Mouse (Mus musculus) stomach, postnatal 0 days (tissue): ENCODE data around the gene Etfbkmt. TPM values are rescaled to one million over a fixed set of nuclear protein-coding genes. Genes with fewer than 3 reads are reported as not detected.

ENCODE experiments used
- ATAC-seq: fragments of 200-750 bp; cut with Nextera tagmentation; 2 replicates; pipeline ENCODE4 v1.8.0; 2017; ENCODE audit not compliant: low FRiP score, low TSS enrichment
- DNase-seq: peaks from one replicate; pipeline ENCODE4 v3.0.0-alpha.2; 2016; ENCODE audit warnings: low spot score
- H3K27ac ChIP-seq: fragments of 300-500 bp; sonication (generic); replicated peaks from 2 replicates; pipeline ENCODE4 v1.5.1; 2014; ENCODE audit warnings: mild to moderate bottlenecking, control low read depth
- H3K27me3 ChIP-seq: fragments of 300-500 bp; sonication (generic); 2 replicates; pipeline ENCODE4 v1.6.1; 2014; ENCODE audit warnings: low read length; ENCODE audit not compliant: control insufficient read depth, insufficient read depth
- H3K36me3 ChIP-seq: fragments of 300-500 bp; sonication (generic); 2 replicates; pipeline ENCODE4 v1.6.1; 2014; ENCODE audit warnings: low read length, mixed read lengths; ENCODE audit not compliant: control insufficient read depth, insufficient read depth
- H3K4me1 ChIP-seq: fragments of 300-500 bp; sonication (generic); replicated peaks from 2 replicates; pipeline ENCODE4 v1.6.1; 2014; ENCODE audit warnings: antibody characterized with exemption; ENCODE audit not compliant: control insufficient read depth, insufficient read depth
- H3K4me2 ChIP-seq: fragments of 300-500 bp; sonication (generic); replicated peaks from 2 replicates; pipeline ENCODE4 v1.6.1; 2014; ENCODE audit warnings: low read depth, mild to moderate bottlenecking, control low read depth, moderate library complexity
- H3K4me3 ChIP-seq: fragments of 300-500 bp; sonication (generic); 2 replicates; pipeline ENCODE4 v1.5.1; 2014; ENCODE audit warnings: low read depth, low read length, control low read depth
- H3K9ac ChIP-seq: fragments of 300-500 bp; sonication (generic); 2 replicates; pipeline ENCODE4 v1.6.1; 2014; ENCODE audit warnings: mild to moderate bottlenecking, low read length, control low read depth, mixed read lengths
- H3K9me3 ChIP-seq: fragments of 300-500 bp; sonication (generic); 2 replicates; pipeline ENCODE4 v1.6.1; 2016; ENCODE audit warnings: low read length; ENCODE audit not compliant: control insufficient read depth
- CTCF ChIP-seq: IDR thresholded peaks from 2 replicates; pipeline ENCODE4 v1.5.1; 2016; ENCODE audit warnings: antibody characterized with exemption, low read depth, mild to moderate bottlenecking, moderate library complexity
- EP300 ChIP-seq: optimal IDR thresholded peaks from 2 replicates; pipeline ENCODE3; 2016; ENCODE audit warnings: antibody characterized with exemption
- WGBS: fragments of 180-500 bp; shearing (Covaris S2); extraction: QIAGEN DNeasy Blood & Tissue Kit; methylation state at CpG from one replicate; pipeline ENCODE4 v1.1.7; 2014; 5-methylcytosine and 5-hydroxymethylcytosine counted together
- polyA plus RNA-seq: library from polyadenylated mRNA; unstranded; fragments of >200 nt; fragmentation: Nextera tagmentation; extraction: Ambion mirVana; gene quantifications from 2 replicates; pipeline ENCODE4 v1.2.1, GENCODE M21; 2015

Gene Etfbkmt
- polyA plus RNA-seq, 1 experiment from 2014 or later, result 12.6 TPM

GRCm38 (mm10) chr6:149131111-149131510 lies 8.5 kb upstream of the Etfbkmt start:
- DNase-seq (no peak), ATAC-seq (no peak)
- Histone ChIP-seq H3K4me1 (no peaks in the 10 kb centered on the region), H3K36me3 (no peaks in the 10 kb centered on the region), H3K4me2 (no peak overlapping the region), H3K27me3 (no peaks in the 10 kb centered on the region), H3K9me3 (no peaks in the 10 kb centered on the region), H3K27ac (no peak overlapping the region), H3K4me3 (no peak overlapping the region), H3K9ac (no peak overlapping the region)
- TF ChIP-seq EP300 (no peak), CTCF (no peak)
- WGBS, result 30% methylated on average over 3 of the region's 3 CpGs

GRCm38 (mm10) chr6:149132311-149133077 lies 7.2 kb upstream of the Etfbkmt start:
- H3K36me3 ChIP-seq, result no peaks in the 10 kb centered on the region
- H3K27me3 ChIP-seq, result no peaks in the 10 kb centered on the region
- no peak overlapping the region for H3K27ac ChIP-seq
- 34% methylated on average over 5 of the region's 5 CpGs for WGBS
- H3K9me3 ChIP-seq, result no peaks in the 10 kb centered on the region
- peak; percentile 72; the same call in 1 of the 2 replicates for ATAC-seq
- no peaks in the 10 kb centered on the region for H3K4me1 ChIP-seq
- H3K9ac ChIP-seq, result no peak overlapping the region
- TF ChIP-seq EP300 (no peak), CTCF (peak; percentile 93)
- H3K4me3 ChIP-seq, result no peak overlapping the region
- no peak overlapping the region for H3K4me2 ChIP-seq
- peak; percentile 68 for DNase-seq

GRCm38 (mm10) chr6:149134391-149135150 lies 5.1 kb upstream of the Etfbkmt start:
- H3K4me2 ChIP-seq, result no peak overlapping the region
- H3K9me3 ChIP-seq, result no peaks in the 10 kb centered on the region
- H3K27ac ChIP-seq, result 0 out of 2 replicates have a peak overlapping the region, but pooled peaks have one; percentile 25
- no peak for DNase-seq
- H3K4me1 ChIP-seq, result no peaks in the 10 kb centered on the region
- WGBS, result 30% methylated on average over 5 of the region's 5 CpGs
- H3K36me3 ChIP-seq, result no peaks in the 10 kb centered on the region
- H3K27me3 ChIP-seq, result no peaks in the 10 kb centered on the region
- ATAC-seq, result no peak
- TF ChIP-seq EP300 (no peak), CTCF (no peak)
- H3K4me3 ChIP-seq, result no peak overlapping the region
- no peak overlapping the region for H3K9ac ChIP-seq

DNA sequence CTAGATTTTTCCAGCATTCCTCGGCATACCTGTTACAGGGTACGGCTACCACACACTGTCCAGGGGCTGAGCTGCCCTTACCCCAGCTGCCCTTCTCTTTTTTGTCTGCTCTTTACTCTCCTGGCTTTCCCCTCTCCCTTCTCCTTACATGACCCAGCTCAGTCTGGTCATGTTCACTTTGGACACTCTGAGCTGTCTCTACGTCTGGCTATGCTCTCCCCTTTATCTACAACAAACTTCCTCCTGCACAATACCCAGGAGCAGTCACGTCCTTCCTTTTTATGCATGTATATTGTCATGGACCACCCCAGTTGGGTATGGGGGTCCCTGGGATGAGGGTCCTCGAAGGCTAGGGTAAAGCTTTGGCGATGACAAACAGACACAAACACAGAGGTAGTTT lies 4.0 kb upstream of the Etfbkmt start:
- Histone ChIP-seq H3K4me2 (no peak overlapping the region), H3K4me3 (no peak overlapping the region), H3K36me3 (no peaks in the 10 kb centered on the region), H3K27me3 (no peaks in the 10 kb centered on the region), H3K4me1 (no peaks in the 10 kb centered on the region), H3K27ac (no peak overlapping the region), H3K9ac (no peak overlapping the region), H3K9me3 (no peaks in the 10 kb centered on the region)
- TF ChIP-seq EP300 (no peak), CTCF (no peak)
- no peak for DNase-seq
- ATAC-seq, result no peak
- WGBS, result 64% methylated on average over 6 of the region's 6 CpGs

DNA sequence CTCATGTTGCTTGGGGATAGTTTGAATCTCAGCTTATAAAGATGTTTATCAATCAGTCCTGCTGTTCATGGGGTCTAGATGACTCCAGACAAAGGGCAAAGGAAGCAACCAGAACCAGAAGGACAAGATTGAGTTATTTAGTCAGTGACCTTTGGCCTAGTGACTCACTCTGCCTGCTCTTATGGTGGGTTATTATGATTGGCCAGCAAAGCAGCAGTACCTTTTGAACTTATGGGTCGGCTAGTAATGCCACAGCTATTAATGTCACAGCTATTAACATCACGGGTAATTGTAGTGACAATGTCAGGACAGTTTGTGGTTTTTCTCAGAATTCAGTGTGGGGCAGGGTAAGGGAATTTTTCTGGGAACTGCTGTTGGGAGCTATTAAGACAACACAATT lies 1.7 kb upstream of the Etfbkmt start:
- H3K36me3 ChIP-seq, result no peaks in the 10 kb centered on the region
- WGBS, result 45% methylated on average over 2 of the region's 2 CpGs
- no peak for ATAC-seq
- no peak overlapping the region for H3K4me3 ChIP-seq
- H3K27ac ChIP-seq, result no peak overlapping the region
- H3K27me3 ChIP-seq, result no peaks in the 10 kb centered on the region
- no peaks in the 10 kb centered on the region for H3K4me1 ChIP-seq
- no peaks in the 10 kb centered on the region for H3K9me3 ChIP-seq
- H3K4me2 ChIP-seq, result no peak overlapping the region
- no peak for DNase-seq
- TF ChIP-seq CTCF, result no peak
- no peak overlapping the region for H3K9ac ChIP-seq

DNA sequence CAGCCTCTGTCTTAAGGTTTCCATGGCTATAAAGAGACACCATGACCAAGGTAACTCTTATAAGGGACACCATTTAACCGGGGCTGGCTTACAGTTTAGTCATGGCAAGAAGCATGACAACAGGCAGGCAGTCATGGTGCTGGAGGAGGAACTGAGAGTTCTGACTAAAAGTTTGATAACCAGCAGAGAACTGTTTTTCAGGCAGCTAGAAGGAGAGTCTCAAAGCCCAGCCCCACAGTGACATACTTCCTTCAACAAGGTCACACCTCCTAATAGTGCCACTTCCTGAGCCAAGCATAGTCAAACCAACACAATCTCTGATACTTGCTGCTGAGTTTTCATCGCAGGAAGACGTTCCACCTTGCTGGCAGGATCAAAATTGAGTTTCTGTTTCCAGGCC lies 638 bp upstream of the Etfbkmt start:
- Histone ChIP-seq H3K9me3 (no peaks in the 10 kb centered on the region), H3K27ac (no peak overlapping the region), H3K9ac (no peak overlapping the region), H3K4me2 (no peak overlapping the region), H3K4me1 (no peaks in the 10 kb centered on the region), H3K36me3 (no peaks in the 10 kb centered on the region), H3K27me3 (no peaks in the 10 kb centered on the region), H3K4me3 (no peak overlapping the region)
- 92% methylated on average over 3 of the region's 3 CpGs for WGBS
- no peak for DNase-seq
- TF ChIP-seq CTCF, result no peak
- no peak for TF ChIP-seq EP300
- ATAC-seq, result no peak
